Mouse (Mus musculus): Measurements from ENCODE around the gene Nfkbia.

Gene Nfkbia

GRCm38 (mm10) chr12:55444031-55444451, 48.4 kb downstream of the Nfkbia start:
- DNase-seq (ENCODE audit: low spot score in 2 of 2): no peak

GRCm38 (mm10) chr12:55442861-55443850, 49.3 kb downstream of the Nfkbia start:
- peak; percentile 77 to 79 for DNase-seq (ENCODE audit: low spot score in 2 of 2)

DNA sequence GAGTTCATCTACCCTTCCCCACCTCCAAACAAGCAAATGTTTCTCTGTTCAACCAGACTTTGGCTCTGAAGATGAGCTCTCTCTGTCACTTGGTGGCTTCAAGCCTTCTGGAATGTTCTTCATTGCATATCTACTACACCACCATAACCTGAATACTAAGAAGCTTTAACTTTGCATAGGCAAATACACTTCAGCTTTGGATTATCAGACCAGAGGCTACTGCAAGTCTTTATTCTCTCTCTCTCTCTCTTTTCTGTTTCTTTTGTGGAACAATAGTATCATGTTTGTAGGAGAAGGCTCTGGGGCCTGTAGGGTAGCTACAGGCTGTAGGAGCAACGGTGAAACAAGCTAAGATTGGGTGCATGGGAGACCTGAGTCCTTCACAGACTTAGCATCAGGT, 50.2 kb downstream of the Nfkbia start:
- no peak for DNase-seq (ENCODE audit: low spot score in 2 of 2)

DNA sequence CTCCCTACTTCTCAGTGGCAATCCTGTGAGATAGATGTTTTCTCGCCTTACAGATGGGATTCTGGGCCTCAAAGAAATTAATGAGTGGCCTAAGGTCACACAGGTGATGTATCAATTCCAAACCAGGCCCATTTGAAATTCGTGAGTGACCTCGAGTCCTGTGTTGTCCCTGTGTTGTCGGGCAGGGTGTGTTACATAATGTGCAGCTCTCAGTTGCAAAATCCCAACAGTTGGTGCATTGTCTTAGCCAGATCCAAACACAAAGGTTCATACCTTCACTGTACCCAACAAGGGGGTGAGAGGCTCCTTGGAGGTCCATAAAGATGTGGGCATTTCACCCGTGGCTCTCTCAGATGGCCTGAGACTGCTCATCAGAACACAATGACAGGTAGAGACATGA, 52.0 kb downstream of the Nfkbia start:
- DNase-seq (ENCODE audit: low spot score in 2 of 2): no peak
